Mouse (Mus musculus) small intestine, adult 2 months (tissue): ENCODE measurements at regions not wholly inside any gene's neighbourhood (a gene's known extent, or its start where the extent isn't known, plus 50 kb on each side); places are given as distances from the start of the nearest gene placed in this dataset.

Experiments used
- H3K27ac ChIP-seq: fragments of 200-500 bp; 2 replicates; pipeline ENCODE4 v1.5.1; 2012; ENCODE audit warnings: low read depth, low read length, control low read depth, inconsistent platforms; ENCODE audit not compliant: insufficient read depth
- H3K27me3 ChIP-seq: fragments of 200-500 bp; 2 replicates; pipeline ENCODE4 v1.6.1; 2012; ENCODE audit warnings: mild to moderate bottlenecking, moderate library complexity, low read length, inconsistent platforms; ENCODE audit not compliant: control insufficient read depth, insufficient read depth
- H3K36me3 ChIP-seq: fragments of 200-500 bp; 2 replicates; pipeline ENCODE4 v1.6.1; 2012; ENCODE audit warnings: mild to moderate bottlenecking, low read length, control low read depth, inconsistent platforms; ENCODE audit not compliant: control insufficient read depth, insufficient read depth
- H3K4me1 ChIP-seq: fragments of 200-500 bp; 2 replicates; pipeline ENCODE4 v1.6.1; 2012; ENCODE audit warnings: low read length, inconsistent platforms, mixed read lengths; ENCODE audit not compliant: control insufficient read depth, insufficient read depth, insufficient read length
- H3K4me3 ChIP-seq: fragments of 200-500 bp; 2 replicates; pipeline ENCODE4 v1.5.1; 2012; ENCODE audit warnings: low read depth, mild to moderate bottlenecking, control low read depth, inconsistent platforms, low read length, moderate library complexity
- CTCF ChIP-seq: fragments of 200-500 bp; IDR thresholded peaks from 2 replicates; pipeline ENCODE4 v1.5.1; 2012; ENCODE audit warnings: low read depth, mild to moderate bottlenecking, control low read depth, inconsistent platforms, low read length, moderate library complexity, mixed read lengths; ENCODE audit not compliant: insufficient replicate concordance, insufficient read length; ENCODE audit errors: extremely low read depth
- POLR2A ChIP-seq: fragments of 200-500 bp; IDR thresholded peaks from 2 replicates; pipeline ENCODE4 v1.6.1; 2012; ENCODE audit warnings: low read depth, mild to moderate bottlenecking, control low read depth, inconsistent platforms, low read length, moderate library complexity
- WGBS: fragments of 180-500 bp; shearing (Covaris S2); methylation state at CpG from one replicate; pipeline ENCODE4 v1.1.7; 2018; 5-methylcytosine and 5-hydroxymethylcytosine counted together

- TF ChIP-seq POLR2A, result no peak
- TF ChIP-seq CTCF, result no peak
- Histone ChIP-seq H3K36me3 (no peaks in the 10 kb centered on the region), H3K27me3 (no peaks in the 10 kb centered on the region), H3K4me3 (no peak overlapping the region), H3K27ac (no peak overlapping the region), H3K4me1 (no peaks in the 10 kb centered on the region)
- WGBS, result 92% methylated on average over 1 of the region's 1 CpGs
These were observed 52.0 kb upstream of the Ccnd1 start for GRCm38 (mm10) chr7:144991760-144992159.
